Mouse (Mus musculus) embryonic fibroblast, embryonic 13.5 days (primary cell): ENCODE data around the gene Tha1.

ENCODE experiments used
- CTCF ChIP-seq: IDR thresholded peaks from 2 replicates; pipeline ENCODE4 v1.5.1; 2011; ENCODE audit warnings: mild to moderate bottlenecking, control low read depth, low read length, moderate library complexity, borderline replicate concordance; ENCODE audit not compliant: insufficient read depth
- POLR2A ChIP-seq: IDR thresholded peaks from 2 replicates; pipeline ENCODE4 v1.6.1; 2011; ENCODE audit warnings: low read depth, mild to moderate bottlenecking, control low read depth, low read length, moderate library complexity

DNA sequence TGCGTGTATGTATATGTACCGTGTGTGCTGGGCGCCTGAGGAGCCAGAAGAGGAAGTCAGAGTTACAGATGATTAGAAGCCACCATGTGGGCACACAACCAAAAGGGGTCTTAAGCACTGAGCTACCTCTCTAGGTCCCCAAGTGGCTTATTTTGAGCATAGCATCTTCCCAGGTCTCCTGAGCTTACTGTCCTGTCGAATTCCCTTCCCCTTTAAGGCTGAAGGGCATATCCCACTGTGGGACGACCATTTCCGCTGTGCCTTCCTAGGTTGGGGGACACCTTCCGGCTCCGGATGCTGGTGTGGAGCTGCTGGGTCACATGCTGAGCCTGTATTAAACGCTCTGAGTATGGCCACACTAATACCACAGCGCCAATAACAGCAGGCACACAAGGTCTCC lies 21.4 kb upstream of the Tha1 start:
- TF ChIP-seq POLR2A: no peak
- no peak for TF ChIP-seq CTCF
